Mouse (Mus musculus) embryonic facial prominence, embryonic 13.5 days (tissue): ENCODE measurements around the gene Sema4c. TPM values are rescaled to one million over a fixed set of nuclear protein-coding genes. Genes with fewer than 3 reads are reported as not detected.

Experiments used
- ATAC-seq: fragments of 200-750 bp; cut with Nextera tagmentation; 2 replicates; pipeline ENCODE4 v1.8.0; 2017; ENCODE audit warnings: low read depth; ENCODE audit not compliant: insufficient number of reproducible peaks, insufficient read depth, low FRiP score, low TSS enrichment
- H3K27ac ChIP-seq: fragments of 300-500 bp; sonication (generic); 2 replicates; pipeline ENCODE4 v1.5.1; 2015; ENCODE audit warnings: moderate library complexity, mild to moderate bottlenecking, inconsistent platforms
- H3K27me3 ChIP-seq: fragments of 300-500 bp; sonication (generic); 2 replicates; pipeline ENCODE4 v1.6.1; 2015; ENCODE audit warnings: mild to moderate bottlenecking, inconsistent platforms
- H3K36me3 ChIP-seq: fragments of 300-500 bp; sonication (generic); 2 replicates; pipeline ENCODE4 v1.6.1; 2015; ENCODE audit warnings: mild to moderate bottlenecking, inconsistent platforms
- H3K4me1 ChIP-seq: fragments of 300-500 bp; sonication (generic); 2 replicates; pipeline ENCODE4 v1.6.1; 2015; ENCODE audit warnings: inconsistent platforms
- H3K4me2 ChIP-seq: fragments of 300-500 bp; sonication (generic); 2 replicates; pipeline ENCODE4 v1.6.1; 2015; ENCODE audit warnings: moderate library complexity, mild to moderate bottlenecking, inconsistent platforms
- H3K4me3 ChIP-seq: fragments of 300-500 bp; sonication (generic); 2 replicates; pipeline ENCODE4 v1.5.1; 2015; ENCODE audit warnings: mild to moderate bottlenecking, inconsistent platforms
- H3K9ac ChIP-seq: fragments of 300-500 bp; sonication (generic); 2 replicates; pipeline ENCODE4 v1.6.1; 2015; ENCODE audit warnings: mild to moderate bottlenecking, inconsistent platforms
- H3K9me3 ChIP-seq: fragments of 300-500 bp; sonication (generic); 2 replicates; pipeline ENCODE4 v1.6.1; 2016; ENCODE audit warnings: inconsistent platforms
- WGBS: fragments of 180-500 bp; shearing (Covaris S2); methylation state at CpG from one replicate; pipeline ENCODE4 v1.1.7; 2015; ENCODE audit warnings: mixed read lengths; 5-methylcytosine and 5-hydroxymethylcytosine counted together
- polyA plus RNA-seq: library from polyadenylated mRNA; unstranded; fragments of >200 nt; fragmentation: Nextera tagmentation; extraction: Ambion mirVana; gene quantifications from 2 replicates; pipeline ENCODE4 v1.2.1, GENCODE M21; 2015

Gene Sema4c
- polyA plus RNA-seq, 1 experiment from 2014 or later = 22.5 TPM

- Histone ChIP-seq H3K9me3 (no peaks in the 10 kb centered on the region), H3K27ac (no peak overlapping the region), H3K4me1 (peaks cover 60% of the 10 kb centered on the region), H3K9ac (no peak overlapping the region), H3K4me2 (no peak overlapping the region), H3K36me3 (no peaks in the 10 kb centered on the region), H3K4me3 (no peak overlapping the region), H3K27me3 (no peaks in the 10 kb centered on the region)
- no peak for ATAC-seq
- WGBS = 73% methylated on average over 6 of the region's 6 CpGs
Measured at GRCm38 (mm10) chr1:36564101-36564500, 6.0 kb upstream of the Sema4c start.

- Histone ChIP-seq H3K9ac (no peak overlapping the region), H3K9me3 (no peaks in the 10 kb centered on the region), H3K4me2 (no peak overlapping the region), H3K27ac (no peak overlapping the region), H3K27me3 (no peaks in the 10 kb centered on the region), H3K4me1 (peaks cover 60% of the 10 kb centered on the region), H3K36me3 (no peaks in the 10 kb centered on the region), H3K4me3 (no peak overlapping the region)
- no peak for ATAC-seq
- 78% methylated on average over 4 of the region's 4 CpGs for WGBS
Measured at GRCm38 (mm10) chr1:36563632-36564031, 5.5 kb upstream of the Sema4c start.

- Histone ChIP-seq H3K9me3 (no peaks in the 10 kb centered on the region), H3K36me3 (no peaks in the 10 kb centered on the region), H3K9ac (no peak overlapping the region), H3K4me2 (no peak overlapping the region), H3K4me3 (no peak overlapping the region), H3K27ac (no peak overlapping the region), H3K27me3 (no peaks in the 10 kb centered on the region), H3K4me1 (peaks cover 58% of the 10 kb centered on the region)
- ATAC-seq = no peak
- WGBS = 75% methylated on average over 2 of the region's 2 CpGs
Measured at GRCm38 (mm10) chr1:36563197-36563596, 5.0 kb upstream of the Sema4c start.

- 55% methylated on average over 4 of the region's 4 CpGs for WGBS
- H3K27ac ChIP-seq = no peak overlapping the region
- no peak overlapping the region for H3K9ac ChIP-seq
- H3K4me3 ChIP-seq = no peak overlapping the region
- H3K4me1 ChIP-seq = peaks cover 51% of the 10 kb centered on the region
- H3K4me2 ChIP-seq = no peak overlapping the region
- no peaks in the 10 kb centered on the region for H3K36me3 ChIP-seq
- no peaks in the 10 kb centered on the region for H3K9me3 ChIP-seq
- no peak for ATAC-seq
- no peaks in the 10 kb centered on the region for H3K27me3 ChIP-seq
Measured at GRCm38 (mm10) chr1:36562388-36562787, 4.2 kb upstream of the Sema4c start.

GRCm38 (mm10) chr1:36560903-36561302 is 2.8 kb upstream of the Sema4c start:
- peaks cover 38% of the 10 kb centered on the region for H3K4me1 ChIP-seq
- WGBS = 46% methylated on average over 6 of the region's 6 CpGs
- ATAC-seq = no peak

GRCm38 (mm10) chr1:36559888-36560287 is 1.7 kb upstream of the Sema4c start:
- ATAC-seq = no peak
- WGBS = 35% methylated on average over 5 of the region's 5 CpGs
- Histone ChIP-seq H3K36me3 (peaks cover 5% of the 10 kb centered on the region), H3K4me3 (no peak overlapping the region), H3K27ac (no peak overlapping the region), H3K9me3 (no peaks in the 10 kb centered on the region), H3K27me3 (no peaks in the 10 kb centered on the region), H3K4me1 (peaks cover 49% of the 10 kb centered on the region), H3K4me2 (0 out of 2 replicates have a peak overlapping the region, but pooled peaks have one; percentile 1), H3K9ac (no peak overlapping the region)

More at GRCm38 (mm10) chr1:36560903-36561302, 2.8 kb upstream of the Sema4c start:
- Histone ChIP-seq H3K9ac (no peak overlapping the region), H3K27me3 (no peaks in the 10 kb centered on the region), H3K4me2 (no peak overlapping the region), H3K36me3 (no peaks in the 10 kb centered on the region), H3K4me3 (no peak overlapping the region), H3K9me3 (no peaks in the 10 kb centered on the region), H3K27ac (no peak overlapping the region)

GRCm38 (mm10) chr1:36559256-36559655 is 1.1 kb upstream of the Sema4c start:
- Histone ChIP-seq H3K9ac (peak overlapping the region; percentile 99; the same call in 1 of the 2 replicates), H3K36me3 (peaks cover 11% of the 10 kb centered on the region), H3K27ac (peak overlapping the region; percentile 100; the same call in 1 of the 2 replicates), H3K4me2 (peak overlapping the region; percentile 96), H3K9me3 (no peaks in the 10 kb centered on the region), H3K27me3 (no peaks in the 10 kb centered on the region), H3K4me3 (peak overlapping the region; percentile 96; the same call in 1 of the 2 replicates), H3K4me1 (peaks cover 55% of the 10 kb centered on the region)
- 9% methylated on average over 4 of the region's 4 CpGs for WGBS
- no peak for ATAC-seq

- peaks cover 28% of the 10 kb centered on the region for H3K36me3 ChIP-seq
- no peaks in the 10 kb centered on the region for H3K9me3 ChIP-seq
- peak overlapping the region; percentile 96 for H3K4me3 ChIP-seq
- peaks cover 52% of the 10 kb centered on the region for H3K4me1 ChIP-seq
- WGBS = under 1% methylated on average over 48 of the region's 48 CpGs
- peak overlapping the region; percentile 99 for H3K9ac ChIP-seq
- H3K27ac ChIP-seq = peak overlapping the region; percentile 100
- H3K4me2 ChIP-seq = peak overlapping the region; percentile 96
- peak; percentile 86 for ATAC-seq
- no peaks in the 10 kb centered on the region for H3K27me3 ChIP-seq
Measured at GRCm38 (mm10) chr1:36557457-36558011, 615 bp downstream of the Sema4c start.

GRCm38 (mm10) chr1:36556553-36557456 is 1.3 kb downstream of the Sema4c start:
- Histone ChIP-seq H3K4me1 (peaks cover 45% of the 10 kb centered on the region), H3K4me2 (peak overlapping the region; percentile 96), H3K9me3 (no peaks in the 10 kb centered on the region), H3K27ac (peak overlapping the region; percentile 100), H3K36me3 (peaks cover 35% of the 10 kb centered on the region), H3K9ac (peak overlapping the region; percentile 99), H3K27me3 (no peaks in the 10 kb centered on the region), H3K4me3 (peak overlapping the region; percentile 96)
- under 1% methylated on average over 52 of the region's 52 CpGs for WGBS
- ATAC-seq = peak; percentile 70

GRCm38 (mm10) chr1:36555798-36556395 is 2.3 kb downstream of the Sema4c start:
- Histone ChIP-seq H3K27ac (peak overlapping the region; percentile 100), H3K9ac (peak overlapping the region; percentile 99), H3K4me2 (peak overlapping the region; percentile 96), H3K27me3 (no peaks in the 10 kb centered on the region), H3K9me3 (no peaks in the 10 kb centered on the region), H3K4me3 (peak overlapping the region; percentile 96), H3K4me1 (peaks cover 39% of the 10 kb centered on the region), H3K36me3 (peaks cover 44% of the 10 kb centered on the region)
- ATAC-seq = no peak
- WGBS = 0% methylated on average over 8 of the region's 8 CpGs

- Histone ChIP-seq H3K27me3 (no peaks in the 10 kb centered on the region), H3K4me2 (peak overlapping the region; percentile 96), H3K9ac (peak overlapping the region; percentile 99), H3K4me3 (peak overlapping the region; percentile 96), H3K36me3 (peaks cover 55% of the 10 kb centered on the region), H3K4me1 (peaks cover 45% of the 10 kb centered on the region), H3K9me3 (no peaks in the 10 kb centered on the region), H3K27ac (peak overlapping the region; percentile 100)
- WGBS = 67% methylated on average over 21 of the region's 21 CpGs
- no peak for ATAC-seq
Measured at GRCm38 (mm10) chr1:36554633-36555399, 3.3 kb downstream of the Sema4c start.
